Mouse (Mus musculus): ENCODE results near the gene Mmel1. TPM values are rescaled to one million over a fixed set of nuclear protein-coding genes. Genes with fewer than 3 reads are reported as not detected.
A peak's percentile ranks its signal among the peaks of the same experiment; 100 is the strongest.

Mmel1 gene
- polyA plus RNA-seq, 1 experiment, result 1.4 TPM

DNA sequence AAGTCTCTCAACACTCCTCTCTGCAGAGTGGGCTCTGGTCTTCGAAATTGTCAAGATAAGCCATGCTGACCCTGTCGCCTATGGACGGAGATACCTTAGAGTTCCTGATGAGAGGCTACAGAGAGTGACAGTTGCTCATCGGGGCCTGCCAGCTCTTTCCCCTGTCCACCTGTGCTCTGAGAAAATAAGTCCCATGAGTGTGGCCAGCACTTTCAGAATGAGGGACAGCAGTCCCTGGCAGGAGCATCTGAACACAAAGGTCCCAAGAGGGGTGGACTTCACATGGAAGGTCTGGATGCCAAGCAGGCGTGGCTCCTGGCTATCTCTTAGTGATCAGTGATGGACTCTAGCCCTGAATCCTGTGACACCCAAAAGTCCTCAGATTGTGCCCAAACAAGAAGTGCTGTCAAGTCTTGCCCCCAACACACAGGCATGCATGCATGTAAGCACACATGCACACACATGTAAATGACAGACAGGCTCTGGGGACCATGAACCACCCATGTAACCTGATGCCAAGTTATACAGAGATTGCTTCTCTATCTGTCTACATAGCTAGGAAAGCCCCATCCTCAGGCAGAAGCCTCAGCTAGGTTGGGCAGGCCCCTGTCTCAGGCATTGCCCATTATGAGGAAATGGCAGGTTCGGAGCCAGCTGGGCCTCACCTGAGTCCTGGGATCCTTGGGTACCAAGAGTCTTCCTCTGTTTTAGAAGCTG lies 74.1 kb downstream of the Mmel1 start:
- Histone ChIP-seq H3K9ac (ENCODE audit: low read depth, poor library complexity, severe bottlenecking) (no peak overlapping the region), H3K4me1 (ENCODE audit: control insufficient read depth, insufficient read depth, low read length) (no peaks in the 10 kb centered on the region), H3K4me3 (ENCODE audit: low read depth, low read length) (no peak overlapping the region), H3K9me3 (replicated peaks; ENCODE audit: control insufficient read depth, insufficient read depth, low read length, poor library complexity, severe bottlenecking) (no peaks in the 10 kb centered on the region), H3K27me3 (ENCODE audit: control insufficient read depth, insufficient read depth, low read length, poor library complexity, severe bottlenecking) (no peaks in the 10 kb centered on the region), H3K36me3 (ENCODE audit: control insufficient read depth, insufficient read depth, low read length, poor library complexity, severe bottlenecking) (no peaks in the 10 kb centered on the region), H3K27ac (ENCODE audit: insufficient read depth, low read length) (no peak overlapping the region)
- no peak for TF ChIP-seq EP300 (IDR thresholded peaks at IDR 0.05; ENCODE audit: insufficient read depth, low read depth, low read length)
- no peak for TF ChIP-seq CTCF (IDR thresholded peaks at IDR 0.05; ENCODE audit: low read depth, low read length)
- TF ChIP-seq POLR2A (IDR thresholded peaks at IDR 0.05; ENCODE audit: insufficient read depth, low read length), result no peak

DNA sequence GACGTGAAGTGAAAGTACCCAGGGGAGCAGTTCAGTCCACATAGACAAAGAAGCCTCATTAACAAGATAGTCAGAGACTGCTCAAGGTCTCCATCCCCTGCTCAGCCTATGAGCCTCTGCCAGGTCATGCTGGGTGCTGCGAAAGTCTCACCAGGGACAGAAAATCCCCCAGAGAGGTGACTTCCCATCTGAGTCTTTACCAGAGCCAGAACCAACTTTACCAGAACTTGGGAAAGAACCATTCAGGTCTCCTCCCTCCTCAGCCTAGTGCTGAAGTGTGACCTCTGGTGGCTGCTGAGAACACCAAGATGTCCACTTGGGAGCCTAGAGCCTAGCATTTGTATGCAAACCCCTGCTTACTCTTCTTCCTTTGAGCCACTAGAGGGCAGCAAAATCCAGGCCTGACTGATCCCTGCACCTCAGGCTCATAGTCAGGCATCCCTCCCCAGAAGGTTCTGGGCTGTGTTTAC lies 74.8 kb downstream of the Mmel1 start:
- Histone ChIP-seq H3K4me3 (ENCODE audit: low read depth, low read length) (no peak overlapping the region), H3K4me1 (ENCODE audit: control insufficient read depth, insufficient read depth, low read length) (no peaks in the 10 kb centered on the region), H3K9ac (ENCODE audit: low read depth, poor library complexity, severe bottlenecking) (no peak overlapping the region), H3K27ac (ENCODE audit: insufficient read depth, low read length) (no peak overlapping the region), H3K36me3 (ENCODE audit: control insufficient read depth, insufficient read depth, low read length, poor library complexity, severe bottlenecking) (no peaks in the 10 kb centered on the region), H3K27me3 (ENCODE audit: control insufficient read depth, insufficient read depth, low read length, poor library complexity, severe bottlenecking) (no peaks in the 10 kb centered on the region), H3K9me3 (replicated peaks; ENCODE audit: control insufficient read depth, insufficient read depth, low read length, poor library complexity, severe bottlenecking) (no peaks in the 10 kb centered on the region)
- TF ChIP-seq CTCF (IDR thresholded peaks at IDR 0.05; ENCODE audit: low read depth, low read length), result peak; percentile 94
- no peak for TF ChIP-seq EP300 (IDR thresholded peaks at IDR 0.05; ENCODE audit: insufficient read depth, low read depth, low read length)

Other genes with a start within 250 kb of the Mmel1 start
- gene Prdm16, start 232.7 kb upstream of the Mmel1 start, polyA plus RNA-seq (2011; ENCODE audit: insufficient read depth, insufficient read length, low read depth, missing spikeins), result 3.1 and 5.4 TPM in 2 replicates
- gene Actrt2, start 201.7 kb upstream of the Mmel1 start, polyA plus RNA-seq (2011; ENCODE audit: insufficient read depth, insufficient read length, low read depth, missing spikeins), result not detected in 2 replicates
- 0.21 TPM in 1 of 2 replicates, not detected in the other for gene Ttc34, start 32.1 kb upstream of the Mmel1 start, polyA plus RNA-seq (2011; ENCODE audit: insufficient read depth, insufficient read length, low read depth, missing spikeins)
- 11.8 and 13.9 TPM in 2 replicates for gene Fam213b, start 29.6 kb downstream of the Mmel1 start, polyA plus RNA-seq (2011; ENCODE audit: insufficient read depth, insufficient read length, low read depth, missing spikeins)
- not detected in 2 replicates for gene Tnfrsf14, start 59.0 kb downstream of the Mmel1 start, polyA plus RNA-seq (2011; ENCODE audit: insufficient read depth, insufficient read length, low read depth, missing spikeins)
- gene Hes5, start 91.3 kb downstream of the Mmel1 start, polyA plus RNA-seq (2011; ENCODE audit: insufficient read depth, insufficient read length, low read depth, missing spikeins), result not detected in 2 replicates
- gene Pank4, start 94.5 kb downstream of the Mmel1 start, polyA plus RNA-seq (2011; ENCODE audit: insufficient read depth, insufficient read length, low read depth, missing spikeins), result 21.5 and 26.6 TPM in 2 replicates
- 2.6 and 4.2 TPM in 2 replicates for gene Plch2, start 187.2 kb downstream of the Mmel1 start, polyA plus RNA-seq (2011; ENCODE audit: insufficient read depth, insufficient read length, low read depth, missing spikeins)
- 15.4 and 17.7 TPM in 2 replicates for gene Pex10, start 197.4 kb downstream of the Mmel1 start, polyA plus RNA-seq (2011; ENCODE audit: insufficient read depth, insufficient read length, low read depth, missing spikeins)
- gene Rer1, start 216.8 kb downstream of the Mmel1 start, polyA plus RNA-seq (2011; ENCODE audit: insufficient read depth, insufficient read length, low read depth, missing spikeins), result 74.9 and 82.5 TPM in 2 replicates
- 11.6 and 13.0 TPM in 2 replicates for gene Morn1, start 217.0 kb downstream of the Mmel1 start, polyA plus RNA-seq (2011; ENCODE audit: insufficient read depth, insufficient read length, low read depth, missing spikeins)

Data from ES-Bruce4 (cell line).